Mouse (Mus musculus): ENCODE measurements at regions not wholly inside any gene's neighbourhood (a gene's known extent, or its start where the extent isn't known, plus 50 kb on each side); places are given as distances from the start of the nearest gene placed in this dataset.
A peak's percentile ranks its signal among the peaks of the same experiment; 100 is the strongest.

GRCm38 (mm10) chr12:38928786-38929351, 149.7 kb downstream of the Etv1 start:
- peak overlapping the region; percentile 16; the same call in 1 of the 2 replicates for H3K27ac ChIP-seq (replicated peaks; ENCODE audit: low read depth, low read length)
- peak overlapping the region; percentile 43 for H3K4me3 ChIP-seq (ENCODE audit: insufficient read depth, low read depth, low read length)
- H3K4me1 ChIP-seq (ENCODE audit: control insufficient read depth, insufficient read depth, insufficient read length, low read length) = no peaks in the 10 kb centered on the region

- Histone ChIP-seq H3K4me1 (ENCODE audit: control insufficient read depth, insufficient read depth, insufficient read length, low read length) (no peaks in the 10 kb centered on the region), H3K4me3 (ENCODE audit: insufficient read depth, low read depth, low read length) (no peak overlapping the region), H3K27ac (replicated peaks; ENCODE audit: low read depth, low read length) (no peak overlapping the region)
Measured at GRCm38 (mm10) chr12:38929644-38930043, 150.5 kb downstream of the Etv1 start.

GRCm38 (mm10) chr12:38931769-38932168, 152.6 kb downstream of the Etv1 start:
- no peak overlapping the region for H3K27ac ChIP-seq (replicated peaks; ENCODE audit: low read depth, low read length)
- H3K4me1 ChIP-seq (ENCODE audit: control insufficient read depth, insufficient read depth, insufficient read length, low read length) = no peaks in the 10 kb centered on the region
- H3K4me3 ChIP-seq (ENCODE audit: insufficient read depth, low read depth, low read length) = no peak overlapping the region

DNA sequence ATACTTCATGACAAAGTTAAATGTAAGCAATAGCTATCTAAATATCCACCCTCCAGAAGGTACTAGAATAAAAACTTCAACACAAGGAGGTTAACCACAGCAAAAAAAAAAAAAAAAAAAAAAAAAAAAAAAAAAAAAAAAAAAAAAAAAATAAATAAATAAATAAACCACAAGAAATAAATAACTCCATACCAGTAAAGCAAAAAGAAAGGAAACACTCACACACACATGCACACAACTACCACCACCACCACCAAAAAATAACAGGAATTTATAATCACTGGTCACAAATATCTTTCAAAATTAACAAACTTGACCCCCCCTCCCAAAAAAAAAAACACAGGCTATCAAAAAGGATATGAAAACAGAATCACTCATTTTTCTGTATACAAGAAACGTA, 180.4 kb downstream of the Etv1 start:
- no peak overlapping the region for H3K4me3 ChIP-seq (ENCODE audit: insufficient read depth, low read depth, low read length)

DNA sequence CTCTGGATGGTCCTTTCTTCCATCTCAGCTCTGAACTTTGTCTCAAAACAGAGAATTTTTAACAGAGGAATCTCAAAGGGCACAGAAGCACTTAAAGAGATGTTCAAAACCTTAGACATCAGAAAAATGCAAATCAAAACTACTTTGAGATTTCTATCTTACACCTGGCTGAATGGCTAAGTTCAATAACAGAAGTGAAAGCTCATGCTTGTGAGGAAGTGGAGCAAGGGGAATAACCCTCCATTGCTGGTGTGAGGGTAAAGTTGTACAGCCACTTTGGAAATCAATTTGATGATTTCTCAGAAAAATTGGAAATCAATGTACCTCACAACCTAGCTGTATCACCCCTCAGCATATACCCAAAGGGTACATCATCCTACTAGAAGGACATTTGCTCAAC, 183.1 kb downstream of the Etv1 start:
- H3K27ac ChIP-seq (replicated peaks; ENCODE audit: low read depth, low read length) = no peak overlapping the region
- no peak overlapping the region for H3K4me3 ChIP-seq (ENCODE audit: insufficient read depth, low read depth, low read length)
- H3K4me1 ChIP-seq (ENCODE audit: control insufficient read depth, insufficient read depth, insufficient read length, low read length) = no peaks in the 10 kb centered on the region

More for the DNA sequence above, 180.4 kb downstream of the Etv1 start:
- H3K4me1 ChIP-seq (ENCODE audit: control insufficient read depth, insufficient read depth, insufficient read length, low read length) = no peaks in the 10 kb centered on the region
- no peak overlapping the region for H3K27ac ChIP-seq (replicated peaks; ENCODE audit: low read depth, low read length)

GRCm38 (mm10) chr12:38970347-38970746, 191.2 kb downstream of the Etv1 start:
- Histone ChIP-seq H3K27ac (replicated peaks; ENCODE audit: low read depth, low read length) (no peak overlapping the region), H3K4me3 (ENCODE audit: insufficient read depth, low read depth, low read length) (no peak overlapping the region), H3K4me1 (ENCODE audit: control insufficient read depth, insufficient read depth, insufficient read length, low read length) (no peaks in the 10 kb centered on the region)

DNA sequence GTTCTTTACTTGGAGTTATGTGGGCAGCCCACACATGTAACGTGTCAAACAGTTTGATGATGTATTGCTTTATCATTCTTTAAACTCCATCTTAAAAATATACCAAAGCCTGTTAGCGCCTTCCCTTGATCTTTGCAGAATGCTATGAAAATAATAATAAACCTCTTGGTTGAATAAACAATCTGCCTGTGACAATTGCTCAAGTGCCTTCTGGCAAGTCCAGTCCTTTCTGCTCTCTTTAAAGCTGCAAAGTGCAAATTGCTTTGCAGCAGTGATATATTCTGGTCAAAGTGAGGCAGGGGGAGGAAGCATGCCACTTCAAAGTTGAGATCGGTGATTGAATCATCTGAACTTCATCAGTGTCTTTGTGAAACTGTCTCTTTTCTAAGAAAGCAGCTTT, 193.0 kb downstream of the Etv1 start:
- no peaks in the 10 kb centered on the region for H3K4me1 ChIP-seq (ENCODE audit: control insufficient read depth, insufficient read depth, insufficient read length, low read length)
- no peak overlapping the region for H3K27ac ChIP-seq (replicated peaks; ENCODE audit: low read depth, low read length)
- no peak overlapping the region for H3K4me3 ChIP-seq (ENCODE audit: insufficient read depth, low read depth, low read length)

- Histone ChIP-seq H3K27ac (replicated peaks; ENCODE audit: low read depth, low read length) (no peak overlapping the region), H3K4me1 (ENCODE audit: control insufficient read depth, insufficient read depth, insufficient read length, low read length) (no peaks in the 10 kb centered on the region), H3K4me3 (ENCODE audit: insufficient read depth, low read depth, low read length) (no peak overlapping the region)
Measured at GRCm38 (mm10) chr12:38975508-38975907, 196.3 kb downstream of the Etv1 start.

DNA sequence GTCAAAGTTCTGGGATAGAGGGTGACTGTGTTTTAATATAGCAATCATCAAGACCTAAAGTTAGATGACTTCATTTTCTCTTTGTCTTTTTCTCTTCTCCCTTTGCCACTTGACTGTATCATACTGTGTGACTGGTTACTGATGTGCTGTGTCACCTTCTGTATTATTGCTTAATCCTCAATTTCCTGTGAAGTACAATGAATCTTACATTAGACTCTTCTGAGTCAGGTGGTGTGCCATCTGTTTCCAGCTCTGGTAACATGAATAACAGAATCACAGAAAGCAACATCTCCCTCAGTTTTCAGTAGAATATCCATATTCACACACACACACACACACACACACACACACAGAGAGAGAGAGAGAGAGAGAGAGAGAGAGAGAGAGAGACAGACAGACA, 203.2 kb downstream of the Etv1 start:
- H3K4me1 ChIP-seq (ENCODE audit: control insufficient read depth, insufficient read depth, insufficient read length, low read length) = no peaks in the 10 kb centered on the region
- no peak overlapping the region for H3K4me3 ChIP-seq (ENCODE audit: insufficient read depth, low read depth, low read length)
- H3K27ac ChIP-seq (replicated peaks; ENCODE audit: low read depth, low read length) = no peak overlapping the region

GRCm38 (mm10) chr12:38985909-38986308, 206.7 kb downstream of the Etv1 start:
- Histone ChIP-seq H3K4me1 (ENCODE audit: control insufficient read depth, insufficient read depth, insufficient read length, low read length) (no peaks in the 10 kb centered on the region), H3K4me3 (ENCODE audit: insufficient read depth, low read depth, low read length) (no peak overlapping the region)

DNA sequence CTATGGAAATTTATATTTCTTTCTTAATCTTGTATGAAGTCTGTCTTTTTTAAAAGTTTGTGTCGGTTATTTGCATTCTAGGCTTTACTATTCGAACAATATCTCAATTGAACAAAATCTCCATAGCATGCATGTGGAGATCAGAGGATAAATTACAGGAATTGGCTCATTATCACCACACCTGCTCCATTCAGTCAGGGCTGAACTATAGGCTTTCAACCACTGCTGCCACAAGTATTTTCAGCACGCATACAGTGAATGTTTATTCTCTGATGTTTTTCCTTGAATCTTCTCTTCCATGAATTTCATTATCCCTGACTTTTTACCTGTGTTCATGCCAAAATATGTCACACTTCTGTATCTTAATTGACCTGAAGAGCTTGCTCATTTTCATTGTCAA, 207.2 kb downstream of the Etv1 start:
- no peaks in the 10 kb centered on the region for H3K4me1 ChIP-seq (ENCODE audit: control insufficient read depth, insufficient read depth, insufficient read length, low read length)
- H3K4me3 ChIP-seq (ENCODE audit: insufficient read depth, low read depth, low read length) = no peak overlapping the region
- H3K27ac ChIP-seq (replicated peaks; ENCODE audit: low read depth, low read length) = no peak overlapping the region

More at GRCm38 (mm10) chr12:38985909-38986308, 206.7 kb downstream of the Etv1 start:
- H3K27ac ChIP-seq (replicated peaks; ENCODE audit: low read depth, low read length) = no peak overlapping the region

DNA sequence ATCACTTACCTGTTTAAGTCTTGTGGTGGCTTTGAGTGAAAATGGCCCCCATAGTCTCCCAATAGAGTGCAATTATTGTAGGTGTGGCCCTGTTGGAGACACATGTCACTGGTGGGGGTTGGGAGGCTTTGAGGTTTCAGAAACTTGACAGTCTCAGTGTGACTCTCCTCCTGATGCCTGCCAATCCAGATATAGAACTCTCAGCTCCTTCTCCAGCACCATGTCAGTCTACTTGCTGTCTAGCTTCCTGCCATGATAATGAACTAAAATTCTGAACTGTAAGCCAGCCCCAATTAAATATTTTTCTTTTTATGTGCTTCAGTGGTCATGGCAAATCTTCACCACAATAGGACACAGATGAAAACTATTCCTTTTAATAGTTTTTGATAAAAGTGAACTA, 208.1 kb downstream of the Etv1 start:
- Histone ChIP-seq H3K4me1 (ENCODE audit: control insufficient read depth, insufficient read depth, insufficient read length, low read length) (no peaks in the 10 kb centered on the region), H3K4me3 (ENCODE audit: insufficient read depth, low read depth, low read length) (no peak overlapping the region), H3K27ac (replicated peaks; ENCODE audit: low read depth, low read length) (no peak overlapping the region)

DNA sequence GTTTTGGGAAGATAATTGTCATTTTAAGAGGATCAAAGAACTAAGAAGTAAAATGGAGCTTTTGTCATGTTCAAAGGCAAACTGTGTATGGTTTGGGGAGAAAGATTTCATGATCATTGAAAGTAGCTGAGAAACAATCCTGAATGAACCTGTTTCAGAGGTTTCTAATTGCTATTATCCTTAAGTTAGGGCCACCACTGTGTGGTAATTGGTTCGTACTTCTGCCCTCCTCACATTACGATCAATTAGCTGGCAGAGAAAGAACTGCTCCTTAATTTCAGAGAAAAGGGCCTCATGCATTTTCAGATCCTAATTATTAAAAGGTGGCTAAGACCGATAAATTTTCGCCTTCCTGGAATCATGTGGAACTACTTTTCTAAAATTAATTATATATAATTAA, 208.6 kb downstream of the Etv1 start:
- Histone ChIP-seq H3K27ac (replicated peaks; ENCODE audit: low read depth, low read length) (no peak overlapping the region), H3K4me1 (ENCODE audit: control insufficient read depth, insufficient read depth, insufficient read length, low read length) (no peaks in the 10 kb centered on the region), H3K4me3 (ENCODE audit: insufficient read depth, low read depth, low read length) (no peak overlapping the region)

DNA sequence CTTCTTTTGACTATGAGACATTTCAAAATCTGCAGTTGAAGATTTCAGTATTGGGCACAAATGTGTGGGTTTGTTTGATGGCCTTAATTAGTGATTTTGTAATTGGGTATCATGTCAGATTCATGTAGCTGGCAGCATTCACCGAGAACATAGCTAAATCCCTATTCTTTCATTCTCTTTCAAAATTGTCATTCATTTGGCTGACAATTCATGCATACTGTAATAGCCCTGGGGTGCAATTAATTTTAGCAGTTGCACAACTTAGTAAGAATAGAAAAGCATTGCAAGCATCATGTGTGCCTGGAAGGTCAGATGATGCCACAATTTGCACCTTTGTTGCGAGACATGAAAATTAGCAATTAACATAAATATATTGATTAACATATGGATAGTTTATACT, 248.0 kb downstream of the Etv1 start:
- Histone ChIP-seq H3K4me1 (ENCODE audit: control insufficient read depth, insufficient read depth, insufficient read length, low read length) (no peaks in the 10 kb centered on the region), H3K4me3 (ENCODE audit: insufficient read depth, low read depth, low read length) (no peak overlapping the region), H3K27ac (replicated peaks; ENCODE audit: low read depth, low read length) (no peak overlapping the region)

- H3K4me1 ChIP-seq (ENCODE audit: control insufficient read depth, insufficient read depth, insufficient read length, low read length) = no peaks in the 10 kb centered on the region
- H3K27ac ChIP-seq (replicated peaks; ENCODE audit: low read depth, low read length) = no peak overlapping the region
- no peak overlapping the region for H3K4me3 ChIP-seq (ENCODE audit: insufficient read depth, low read depth, low read length)
Measured at GRCm38 (mm10) chr12:39027948-39028347, 248.8 kb downstream of the Etv1 start.

- H3K4me1 ChIP-seq (ENCODE audit: control insufficient read depth, insufficient read depth, insufficient read length, low read length) = no peaks in the 10 kb centered on the region
Measured at GRCm38 (mm10) chr12:39033982-39034381, 254.8 kb downstream of the Etv1 start.

More at GRCm38 (mm10) chr12:39033982-39034381, 254.8 kb downstream of the Etv1 start:
- Histone ChIP-seq H3K4me3 (ENCODE audit: insufficient read depth, low read depth, low read length) (no peak overlapping the region), H3K27ac (replicated peaks; ENCODE audit: low read depth, low read length) (no peak overlapping the region)

Measured in brown adipose tissue, adult 24 weeks (tissue).